Mouse (Mus musculus) cerebellum, adult 8-10 months (tissue): ENCODE results near the gene Scgb2b12.
"Not testable (repeated sequence)": the region's sequence is repeated elsewhere in the genome, so short reads cannot be mapped to it uniquely, and the experiment has no call there.

Source experiments
- DNase-seq: peaks from one replicate; pipeline ENCODE4 v3.0.0; 2022

The Scgb2b12 gene

GRCm38 (mm10) chr7:32327145-32327544 is at the start of gene Scgb2b12:
Gene Scgb2b12 (minus strand): TSS chr7:32327245.
- DNase-seq, result not testable (repeated sequence)

- DNase-seq, result not testable (repeated sequence)
These were observed 6.8 kb upstream of the Scgb2b12 start, which contains the start of gene Scgb1b12 for GRCm38 (mm10) chr7:32333882-32334281. Gene Scgb1b12 (plus strand): TSS chr7:32334182.
